Mouse (Mus musculus) hindbrain, embryonic 16.5 days (tissue): ENCODE results near the gene Wfdc17. TPM values are rescaled to one million over a fixed set of nuclear protein-coding genes. Genes with fewer than 3 reads are reported as not detected.

ENCODE experiments used
- ATAC-seq: fragments of 200-750 bp; cut with Nextera tagmentation; 2 replicates; pipeline ENCODE4 v1.8.0; 2017; ENCODE audit warnings: moderate TSS enrichment, moderate library complexity
- H3K27ac ChIP-seq: fragments of 300-500 bp; sonication (generic); 2 replicates; pipeline ENCODE4 v1.5.1; 2014; ENCODE audit warnings: low read depth, mild to moderate bottlenecking, control low read depth, low read length, moderate library complexity
- H3K27me3 ChIP-seq: fragments of 300-500 bp; sonication (generic); replicated peaks from 2 replicates; pipeline ENCODE4 v1.6.1; 2014; ENCODE audit warnings: low read length; ENCODE audit not compliant: control insufficient read depth, insufficient read depth
- H3K36me3 ChIP-seq: fragments of 300-500 bp; sonication (generic); 2 replicates; pipeline ENCODE4 v1.6.1; 2014; ENCODE audit warnings: mild to moderate bottlenecking, low read length, moderate library complexity, mixed read lengths; ENCODE audit not compliant: control insufficient read depth, insufficient read depth
- H3K4me1 ChIP-seq: fragments of 300-500 bp; sonication (generic); 2 replicates; pipeline ENCODE4 v1.6.1; 2014; ENCODE audit warnings: low read depth, low read length; ENCODE audit not compliant: control insufficient read depth, insufficient read depth
- H3K4me2 ChIP-seq: fragments of 300-500 bp; sonication (generic); 2 replicates; pipeline ENCODE4 v1.6.1; 2014; ENCODE audit warnings: mild to moderate bottlenecking, low read length, control low read depth, moderate library complexity
- H3K4me3 ChIP-seq: fragments of 300-500 bp; sonication (generic); 2 replicates; pipeline ENCODE4 v1.5.1; 2014; ENCODE audit warnings: mild to moderate bottlenecking, low read length, control low read depth, moderate library complexity
- H3K9ac ChIP-seq: fragments of 300-500 bp; sonication (generic); 2 replicates; pipeline ENCODE4 v1.6.1; 2014; ENCODE audit warnings: low read depth, mild to moderate bottlenecking, control low read depth, low read length, moderate library complexity
- H3K9me3 ChIP-seq: fragments of 300-500 bp; sonication (generic); 2 replicates; pipeline ENCODE4 v1.6.1; 2014; ENCODE audit warnings: mild to moderate bottlenecking, low read length, moderate library complexity; ENCODE audit not compliant: control insufficient read depth
- WGBS: fragments of 180-500 bp; shearing (Covaris S2); extraction: QIAGEN DNeasy Blood & Tissue Kit; methylation state at CpG from one replicate; pipeline ENCODE4 v1.1.7; 2014; 5-methylcytosine and 5-hydroxymethylcytosine counted together
- polyA plus RNA-seq: library from polyadenylated mRNA; unstranded; fragments of >200 nt; fragmentation: Nextera tagmentation; extraction: Ambion mirVana; gene quantifications from 2 replicates; pipeline ENCODE4 v1.2.1, GENCODE M21; 2015

The Wfdc17 gene
- polyA plus RNA-seq, 1 experiment from 2014 or later: 0.33 TPM

DNA sequence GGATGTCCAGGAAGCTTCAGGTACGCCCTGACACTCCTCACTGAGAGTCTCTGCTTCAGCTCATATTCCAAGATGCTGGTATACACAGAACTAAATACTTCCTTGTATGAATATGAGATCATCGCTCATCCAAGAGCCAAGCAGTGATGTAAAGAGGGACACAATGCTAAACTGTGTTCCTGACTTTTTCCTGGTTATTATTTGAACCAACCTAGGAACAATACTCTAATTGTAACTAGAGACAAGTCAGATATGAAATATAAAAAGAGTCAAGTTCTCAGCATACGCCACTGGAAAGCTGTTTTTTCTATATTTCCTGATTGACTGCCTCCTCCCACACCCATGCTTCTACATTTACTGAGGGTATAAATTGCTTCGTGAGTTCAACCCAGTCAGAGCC lies 4.9 kb downstream of the Wfdc17 start, which contains the start of gene Wfdc18:
Gene Wfdc18 (plus strand): TSS at position 301 of the 400 bp plus-strand sequence.
- WGBS: 86% methylated on average over 4 of the region's 4 CpGs
- Histone ChIP-seq H3K4me1 (no peaks in the 10 kb centered on the region), H3K9ac (no peak within 1 kb of the TSS), H3K4me2 (no peak within 1 kb of the TSS), H3K4me3 (no peak within 1 kb of the TSS), H3K27me3 (no peaks in the 10 kb centered on the region), H3K9me3 (no peaks in the 10 kb centered on the region), H3K36me3 (no peaks in the 10 kb centered on the region), H3K27ac (no peak within 1 kb of the TSS)
- no peak for ATAC-seq

DNA sequence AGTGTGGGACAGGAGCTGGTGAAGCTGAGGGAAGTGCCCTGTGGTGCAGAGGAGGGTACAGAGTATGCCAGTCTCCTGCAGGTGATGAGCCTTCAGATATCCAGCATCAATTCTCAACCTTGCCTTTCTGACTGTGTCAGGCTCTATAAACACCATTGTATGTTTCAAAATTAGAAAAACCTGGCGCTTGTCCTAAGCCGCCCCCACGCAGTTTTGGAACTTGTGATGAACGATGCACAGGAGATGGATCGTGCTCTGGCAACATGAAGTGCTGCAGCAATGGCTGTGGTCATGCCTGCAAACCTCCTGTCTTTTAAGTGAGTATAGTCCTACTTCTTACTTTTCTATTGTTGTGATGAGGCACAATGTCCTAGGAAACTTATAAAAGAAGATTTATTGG lies 5.9 kb downstream of the Wfdc17 start:
- Histone ChIP-seq H3K9me3 (no peaks in the 10 kb centered on the region), H3K9ac (no peak overlapping the region), H3K4me2 (no peak overlapping the region), H3K4me1 (no peaks in the 10 kb centered on the region), H3K27me3 (no peaks in the 10 kb centered on the region), H3K27ac (no peak overlapping the region), H3K4me3 (no peak overlapping the region), H3K36me3 (no peaks in the 10 kb centered on the region)
- WGBS: 95% methylated on average over 5 of the region's 5 CpGs
- no peak for ATAC-seq

DNA sequence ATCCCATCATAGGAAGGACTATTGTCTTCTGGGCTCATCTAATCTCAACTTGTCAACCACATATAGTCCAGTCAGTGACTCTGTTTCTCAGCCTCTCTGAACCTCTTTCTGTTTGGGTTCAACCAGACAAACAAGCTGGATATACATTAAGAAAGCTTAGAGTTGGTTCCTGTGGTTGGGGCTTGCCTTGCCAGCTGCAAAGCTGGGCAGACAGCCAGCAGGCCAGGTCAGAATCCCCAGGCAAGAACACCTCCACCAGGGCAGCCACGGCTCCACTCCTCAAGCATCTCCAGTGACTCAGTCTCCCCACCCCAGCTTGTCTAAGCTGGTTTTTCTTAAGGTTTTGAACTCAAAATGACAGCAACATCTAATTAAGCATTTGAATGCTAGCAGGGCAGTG lies 8.9 kb downstream of the Wfdc17 start:
- H3K27ac ChIP-seq: no peak overlapping the region
- H3K4me3 ChIP-seq: no peak overlapping the region
- 95% methylated on average over 1 of the region's 1 CpGs for WGBS

DNA sequence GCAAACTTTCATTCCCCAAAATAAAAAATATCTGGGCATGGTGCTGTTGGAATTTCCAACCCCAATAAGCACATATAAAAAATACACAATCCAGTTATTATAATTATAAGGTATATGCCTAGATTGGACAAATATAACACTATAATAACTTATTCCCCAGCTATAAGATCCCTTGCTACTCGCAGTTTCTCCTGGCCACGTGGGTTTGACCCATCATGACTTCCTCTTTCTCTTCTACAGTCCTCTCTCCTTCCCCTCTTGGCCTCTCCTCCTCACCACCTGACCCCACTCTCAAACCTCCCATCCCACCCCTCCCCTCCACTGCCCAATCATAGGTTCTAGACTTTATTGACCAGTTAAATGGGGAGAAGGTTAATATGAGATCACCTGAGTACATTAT lies 10.1 kb downstream of the Wfdc17 start:
- H3K9me3 ChIP-seq: no peaks in the 10 kb centered on the region
- H3K4me3 ChIP-seq: no peak overlapping the region
- no peak overlapping the region for H3K4me2 ChIP-seq
- H3K36me3 ChIP-seq: no peaks in the 10 kb centered on the region
- H3K4me1 ChIP-seq: no peaks in the 10 kb centered on the region
- no peaks in the 10 kb centered on the region for H3K27me3 ChIP-seq
- no peak overlapping the region for H3K27ac ChIP-seq
- ATAC-seq: no peak
- no peak overlapping the region for H3K9ac ChIP-seq
- 85% methylated on average over 2 of the region's 2 CpGs for WGBS

More for the DNA sequence above, 8.9 kb downstream of the Wfdc17 start:
- ATAC-seq: no peak
- no peaks in the 10 kb centered on the region for H3K4me1 ChIP-seq
- H3K36me3 ChIP-seq: no peaks in the 10 kb centered on the region
- H3K9me3 ChIP-seq: no peaks in the 10 kb centered on the region
- H3K9ac ChIP-seq: no peak overlapping the region
- H3K4me2 ChIP-seq: no peak overlapping the region
- no peaks in the 10 kb centered on the region for H3K27me3 ChIP-seq

DNA sequence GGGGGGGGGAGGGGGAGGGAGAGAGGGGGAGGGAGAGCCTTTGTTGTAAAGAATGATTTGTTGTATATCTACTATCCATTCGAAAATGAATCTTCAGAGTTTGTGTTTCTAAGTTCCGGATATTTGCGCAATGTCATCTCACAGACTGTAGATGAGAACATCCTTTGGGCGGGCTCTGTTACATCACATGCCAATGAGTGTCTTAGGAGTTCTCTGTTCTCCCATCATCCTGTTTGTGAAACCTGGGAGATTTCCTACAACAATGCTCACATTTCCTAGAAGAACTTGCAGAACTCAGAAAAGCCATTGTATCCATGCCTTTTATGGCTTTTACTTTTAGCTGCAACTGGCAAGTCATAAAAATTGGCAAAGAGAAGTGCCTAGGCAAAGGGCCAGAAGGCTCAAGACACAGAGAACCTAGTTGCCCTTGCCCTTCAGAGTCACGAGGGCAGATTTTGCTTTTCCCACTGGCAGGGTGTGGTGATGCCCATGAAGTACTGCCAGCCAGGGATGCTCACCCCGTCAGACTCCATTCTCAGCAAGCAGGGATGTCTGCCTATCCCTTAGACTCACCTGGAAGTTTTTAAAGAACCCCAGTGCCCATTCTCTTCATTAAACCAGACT lies 13.4 kb downstream of the Wfdc17 start:
- Histone ChIP-seq H3K9me3 (no peaks in the 10 kb centered on the region), H3K4me2 (no peak overlapping the region), H3K27ac (no peak overlapping the region), H3K36me3 (no peaks in the 10 kb centered on the region), H3K27me3 (no peaks in the 10 kb centered on the region), H3K4me3 (no peak overlapping the region), H3K9ac (no peak overlapping the region), H3K4me1 (no peaks in the 10 kb centered on the region)
- no peak for ATAC-seq
- 93% methylated on average over 6 of the region's 6 CpGs for WGBS

DNA sequence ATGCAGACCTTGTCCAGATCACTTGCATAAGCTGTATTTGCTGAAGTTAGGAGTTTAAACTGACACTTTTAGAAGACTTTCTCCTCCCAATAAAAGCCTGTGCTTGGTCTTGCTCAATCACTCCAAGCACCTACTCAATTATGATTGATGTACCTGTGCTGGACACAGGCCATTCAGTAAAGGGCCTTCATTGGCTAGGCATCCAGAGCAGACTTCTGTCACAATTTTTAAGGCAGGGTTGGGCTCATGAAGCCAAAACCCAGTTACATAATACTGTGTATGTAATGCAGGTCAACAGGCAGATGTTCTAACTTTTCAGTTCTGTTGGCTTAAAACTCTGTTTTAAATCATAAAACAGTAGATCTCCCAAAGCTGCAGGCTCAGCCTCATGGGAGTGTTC lies 17.0 kb downstream of the Wfdc17 start:
- no peaks in the 10 kb centered on the region for H3K36me3 ChIP-seq
- no peak overlapping the region for H3K4me2 ChIP-seq
- H3K27ac ChIP-seq: no peak overlapping the region
- H3K9me3 ChIP-seq: no peaks in the 10 kb centered on the region
- ATAC-seq: no peak
- no peak overlapping the region for H3K9ac ChIP-seq
- no peak overlapping the region for H3K4me3 ChIP-seq
- H3K4me1 ChIP-seq: no peaks in the 10 kb centered on the region
- H3K27me3 ChIP-seq: no peaks in the 10 kb centered on the region

GRCm38 (mm10) chr11:83728757-83729432 lies 25.1 kb downstream of the Wfdc17 start:
- Histone ChIP-seq H3K4me3 (no peak overlapping the region), H3K9ac (no peak overlapping the region), H3K27ac (no peak overlapping the region), H3K4me2 (no peak overlapping the region), H3K9me3 (0 out of 2 replicates have a peak, but pooled peaks cover under 1% of the 10 kb centered on the region), H3K36me3 (no peaks in the 10 kb centered on the region), H3K27me3 (no peaks in the 10 kb centered on the region), H3K4me1 (no peaks in the 10 kb centered on the region)
- no peak for ATAC-seq
- 70% methylated on average over 3 of the region's 3 CpGs for WGBS

DNA sequence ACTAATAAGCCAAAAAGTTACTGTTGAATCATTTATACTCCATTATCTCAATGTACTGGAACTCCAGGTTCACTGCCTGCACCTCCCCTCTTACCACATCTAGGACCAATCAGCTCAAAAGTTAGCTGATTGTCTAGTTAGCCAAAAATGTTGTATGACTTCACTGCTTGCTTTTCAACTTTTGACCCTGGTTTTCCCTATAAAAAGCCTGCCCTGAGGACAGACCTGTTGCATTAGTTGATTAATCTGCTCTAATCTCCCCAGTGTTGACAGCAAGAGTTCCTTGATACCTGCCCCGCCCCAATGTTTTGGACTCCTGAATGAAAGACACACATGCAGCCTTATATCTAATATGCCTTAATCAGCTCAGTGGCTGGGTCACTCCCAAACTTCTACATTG lies 27.3 kb downstream of the Wfdc17 start:
- H3K4me3 ChIP-seq: no peak overlapping the region
- no peaks in the 10 kb centered on the region for H3K36me3 ChIP-seq
- ATAC-seq: no peak
- 89% methylated on average over 1 of the region's 1 CpGs for WGBS
- H3K4me1 ChIP-seq: no peaks in the 10 kb centered on the region
- H3K9ac ChIP-seq: no peak overlapping the region
- no peaks in the 10 kb centered on the region for H3K27me3 ChIP-seq
- H3K27ac ChIP-seq: no peak overlapping the region
- no peak overlapping the region for H3K4me2 ChIP-seq
- H3K9me3 ChIP-seq: 0 out of 2 replicates have a peak, but pooled peaks cover 2% of the 10 kb centered on the region

DNA sequence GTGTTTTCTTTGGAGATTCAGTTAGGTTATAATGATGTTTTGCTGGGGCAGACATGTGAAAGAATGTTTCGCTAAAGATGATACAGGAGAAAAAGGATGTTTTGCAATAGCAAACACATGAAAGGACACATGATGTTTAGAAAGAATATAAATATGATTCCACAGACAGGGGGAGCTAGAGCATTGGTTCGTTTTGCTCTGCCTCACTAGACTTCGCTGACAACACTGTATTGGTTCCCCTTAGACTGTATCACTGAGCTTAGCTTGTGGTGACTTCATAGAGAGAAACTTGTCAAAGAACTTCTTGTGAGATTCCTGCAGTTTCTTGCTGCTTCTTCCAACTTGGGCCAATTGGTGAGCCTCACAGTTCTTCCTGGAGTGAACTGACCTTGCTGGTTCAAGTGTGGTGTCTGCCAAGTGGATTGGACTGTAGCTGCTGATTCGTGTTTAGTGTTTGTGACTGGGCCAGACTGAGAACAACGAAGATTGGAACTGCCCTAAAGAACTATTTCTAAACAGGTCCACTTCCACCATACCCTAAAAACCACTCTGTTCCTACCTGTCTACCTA lies 29.4 kb downstream of the Wfdc17 start:
- no peak for ATAC-seq
- 0 out of 2 replicates have a peak, but pooled peaks cover 2% of the 10 kb centered on the region for H3K9me3 ChIP-seq
- no peak overlapping the region for H3K9ac ChIP-seq

More for the DNA sequence above, 29.4 kb downstream of the Wfdc17 start:
- Histone ChIP-seq H3K27ac (no peak overlapping the region), H3K4me3 (no peak overlapping the region), H3K36me3 (no peaks in the 10 kb centered on the region), H3K27me3 (no peaks in the 10 kb centered on the region), H3K4me2 (no peak overlapping the region), H3K4me1 (no peaks in the 10 kb centered on the region)
- WGBS: 84% methylated on average over 5 of the region's 5 CpGs
